Mouse (Mus musculus): ENCODE measurements around the gene Pcolce2.

The Pcolce2 gene

GRCm38 (mm10) chr9:95657941-95658340, 20.5 kb downstream of the Pcolce2 start:
- DNase-seq, result no peak

GRCm38 (mm10) chr9:95664290-95664989, 27.0 kb downstream of the Pcolce2 start:
- DNase-seq, result no peak

GRCm38 (mm10) chr9:95665835-95666234, 28.4 kb downstream of the Pcolce2 start:
- no peak for DNase-seq

GRCm38 (mm10) chr9:95667836-95668235, 30.4 kb downstream of the Pcolce2 start:
- DNase-seq, result no peak

- DNase-seq, result no peak
Observed at GRCm38 (mm10) chr9:95668306-95668705, 30.9 kb downstream of the Pcolce2 start.

- no peak for DNase-seq
Observed at GRCm38 (mm10) chr9:95672331-95672730, 34.9 kb downstream of the Pcolce2 start.

- no peak for DNase-seq
Observed at GRCm38 (mm10) chr9:95672760-95673159, 35.4 kb downstream of the Pcolce2 start.

GRCm38 (mm10) chr9:95675064-95675699, 37.8 kb downstream of the Pcolce2 start:
- no peak for DNase-seq

- no peak for DNase-seq
Observed at GRCm38 (mm10) chr9:95676021-95676420, 38.6 kb downstream of the Pcolce2 start.

- no peak for DNase-seq
Observed at GRCm38 (mm10) chr9:95679966-95680365, 42.6 kb downstream of the Pcolce2 start.

- no peak for DNase-seq
Observed at GRCm38 (mm10) chr9:95680691-95681090, 43.3 kb downstream of the Pcolce2 start.

GRCm38 (mm10) chr9:95685660-95686440, 48.4 kb downstream of the Pcolce2 start:
- DNase-seq, result peak; percentile 55

- peak; percentile 30 for DNase-seq
Observed at GRCm38 (mm10) chr9:95688064-95688463, 50.7 kb downstream of the Pcolce2 start.

GRCm38 (mm10) chr9:95692823-95693222, 55.4 kb downstream of the Pcolce2 start:
- peak; percentile 12 for DNase-seq

- no peak for DNase-seq
Observed at GRCm38 (mm10) chr9:95693528-95694100, 56.2 kb downstream of the Pcolce2 start.

- no peak for DNase-seq
Observed at GRCm38 (mm10) chr9:95694526-95694925, 57.1 kb downstream of the Pcolce2 start.

GRCm38 (mm10) chr9:95695023-95695422, 57.6 kb downstream of the Pcolce2 start:
- DNase-seq, result no peak

- no peak for DNase-seq
Observed at GRCm38 (mm10) chr9:95696581-95696980, 59.2 kb downstream of the Pcolce2 start.

- DNase-seq, result peak; percentile 55
Observed at GRCm38 (mm10) chr9:95697808-95698207, 60.4 kb downstream of the Pcolce2 start.

GRCm38 (mm10) chr9:95699273-95699672, 61.9 kb downstream of the Pcolce2 start:
- no peak for DNase-seq

GRCm38 (mm10) chr9:95704078-95704477, 66.7 kb downstream of the Pcolce2 start:
- no peak for DNase-seq

GRCm38 (mm10) chr9:95705371-95705770, 68.0 kb downstream of the Pcolce2 start:
- DNase-seq, result no peak

- no peak for DNase-seq
Observed at GRCm38 (mm10) chr9:95708943-95709342, 71.5 kb downstream of the Pcolce2 start.
